Mouse (Mus musculus) MEL (cell line): ENCODE results near the gene Hrh2. TPM values are rescaled to one million over a fixed set of nuclear protein-coding genes. Genes with fewer than 3 reads are reported as not detected.

Source experiments
- DNase-seq: peaks from one replicate; pipeline ENCODE4 v3.0.0; 2011; ENCODE audit warnings: low read depth, low spot score
- H3K27ac ChIP-seq: 2 replicates; pipeline ENCODE4 v1.5.1; 2012; ENCODE audit warnings: low read depth, mild to moderate bottlenecking, control low read depth, low read length, moderate library complexity; ENCODE audit not compliant: control insufficient read depth
- H3K27me3 ChIP-seq, 2 experiments: fragments of 150-350 bp in 1 of 2; sonication (generic) in 1 of 2; 2 replicates each; pipeline ENCODE4 v1.6.1; 2012; ENCODE audit warnings: low read length in 2 of 2, mild to moderate bottlenecking in 2 of 2, improper control_type of control experiment in 1 of 2, moderate library complexity in 1 of 2; ENCODE audit not compliant: insufficient read depth in 2 of 2, control insufficient read depth in 1 of 2
- H3K36me3 ChIP-seq, 2 experiments: 2 replicates each; pipeline ENCODE4 v1.6.1; 2012 to 2014; ENCODE audit warnings: low read length in 2 of 2, improper control_type of control experiment in 1 of 2, inconsistent platforms in 1 of 2, mild to moderate bottlenecking in 1 of 2; ENCODE audit not compliant: insufficient read depth in 2 of 2, control insufficient read depth in 1 of 2
- H3K4me1 ChIP-seq, 2 experiments: fragments of 150-350 bp in 1 of 2; sonication (generic) in 1 of 2; 2 replicates each; pipeline ENCODE4 v1.6.1; 2012; ENCODE audit warnings: low read length in 2 of 2, improper control_type of control experiment in 1 of 2, mild to moderate bottlenecking in 1 of 2; ENCODE audit not compliant: insufficient read depth in 2 of 2, control insufficient read depth in 1 of 2
- H3K4me3 ChIP-seq, 2 experiments: fragments of 150-350 bp in 1 of 2; sonication (generic) in 1 of 2; 2 replicates each; pipeline ENCODE4 v1.5.1; 2012; ENCODE audit warnings: low read depth in 2 of 2, low read length in 2 of 2, mild to moderate bottlenecking in 2 of 2, moderate library complexity in 2 of 2, control low read depth in 1 of 2, improper control_type of control experiment in 1 of 2; ENCODE audit not compliant: control insufficient read depth in 1 of 2, insufficient read depth in 1 of 2
- H3K79me2 ChIP-seq: 2 replicates; pipeline ENCODE4 v1.6.1; 2012; ENCODE audit warnings: mild to moderate bottlenecking, low read length, moderate library complexity; ENCODE audit not compliant: control insufficient read depth, poor library complexity, insufficient read depth
- H3K9ac ChIP-seq: 2 replicates; pipeline ENCODE4 v1.6.1; 2012; ENCODE audit warnings: low read depth, mild to moderate bottlenecking, control low read depth, low read length, moderate library complexity; ENCODE audit not compliant: control insufficient read depth, poor library complexity, severe bottlenecking
- H3K9me3 ChIP-seq: fragments of 150-350 bp; sonication (generic); replicated peaks from 2 replicates; pipeline ENCODE4 v1.6.1; 2012; ENCODE audit warnings: mild to moderate bottlenecking, low read length, improper control_type of control experiment, moderate library complexity; ENCODE audit not compliant: insufficient read depth
- GABPA ChIP-seq: IDR thresholded peaks from 2 replicates; pipeline ENCODE4 v1.6.1; 2012; ENCODE audit warnings: low read depth, mild to moderate bottlenecking, inconsistent platforms, low read length, improper control_type of control experiment, moderate library complexity
- HCFC1 ChIP-seq: IDR thresholded peaks from 2 replicates; pipeline ENCODE4 v1.6.1; 2012; ENCODE audit warnings: low read depth, mild to moderate bottlenecking, inconsistent platforms, low read length, improper control_type of control experiment, moderate library complexity
- MAFK ChIP-seq: IDR thresholded peaks from 2 replicates; pipeline ENCODE4 v1.6.1; 2011; ENCODE audit warnings: low read depth, mild to moderate bottlenecking, low read length, improper control_type of control experiment, borderline replicate concordance
- MAX ChIP-seq: IDR thresholded peaks from 2 replicates; pipeline ENCODE4 v1.6.1; 2011; ENCODE audit warnings: low read length, improper control_type of control experiment
- MEF2A ChIP-seq: IDR thresholded peaks from 2 replicates; pipeline ENCODE4 v1.6.1; 2014; ENCODE audit warnings: low read depth, mild to moderate bottlenecking, inconsistent platforms, low read length, improper control_type of control experiment; ENCODE audit not compliant: poor library complexity, insufficient replicate concordance, severe bottlenecking; ENCODE audit errors: extremely low read depth
- NELFE ChIP-seq: IDR thresholded peaks from 2 replicates; pipeline ENCODE4 v1.6.1; 2011; ENCODE audit warnings: low read depth, low read length, improper control_type of control experiment
- POLR2A ChIP-seq, 2 experiments: IDR thresholded peaks; 2 replicates each; pipeline ENCODE4 v1.6.1; 2011 to 2012; ENCODE audit warnings: low read length in 2 of 2, mild to moderate bottlenecking in 2 of 2, control low read depth in 1 of 2, improper control_type of control experiment in 1 of 2, low read depth in 1 of 2, moderate library complexity in 1 of 2; ENCODE audit not compliant: control insufficient read depth in 1 of 2, insufficient read depth in 1 of 2, poor library complexity in 1 of 2
- SIN3A ChIP-seq: IDR thresholded peaks from 2 replicates; pipeline ENCODE4 v1.6.1; 2012; ENCODE audit warnings: low read length, improper control_type of control experiment, inconsistent platforms
- TCF12 ChIP-seq: IDR thresholded peaks from 2 replicates; pipeline ENCODE4 v1.6.1; 2014; ENCODE audit warnings: low read depth, mild to moderate bottlenecking, inconsistent platforms, low read length, improper control_type of control experiment, moderate library complexity
- UBTF ChIP-seq: IDR thresholded peaks from 2 replicates; pipeline ENCODE4 v1.6.1; 2012; ENCODE audit warnings: low read depth, mild to moderate bottlenecking, inconsistent platforms, low read length, improper control_type of control experiment, moderate library complexity, borderline replicate concordance; ENCODE audit not compliant: insufficient read depth
- USF2 ChIP-seq, 2 experiments: IDR thresholded peaks; 2 replicates each; pipeline ENCODE4 v1.6.1; 2011 to 2012; ENCODE audit warnings: improper control_type of control experiment in 2 of 2, low read length in 2 of 2, borderline replicate concordance in 1 of 2, inconsistent platforms in 1 of 2, low read depth in 1 of 2, mild to moderate bottlenecking in 1 of 2; ENCODE audit not compliant: insufficient read depth in 1 of 2
- ZNF384 ChIP-seq: IDR thresholded peaks from 2 replicates; pipeline ENCODE4 v1.6.1; 2012; ENCODE audit warnings: low read depth, mild to moderate bottlenecking, inconsistent platforms, low read length, improper control_type of control experiment
- polyA plus RNA-seq, 2 experiments: library from polyadenylated mRNA; stranded (reverse) in 1 of 2; unstranded in 1 of 2; fragments of >175 nt in 1 of 2; fragments of >200 nt in 1 of 2; gene quantifications; 2 replicates each; pipeline versions ENCODE4 v1.2.1 to v1.2.4; 2012; ENCODE audit warnings: low replicate concordance in 2 of 2, low read depth in 1 of 2; ENCODE audit not compliant: insufficient read length in 2 of 2, insufficient read depth in 1 of 2, missing spikeins in 1 of 2
- total RNA-seq: library from RNA; depleted of rRNA; stranded (reverse); fragments of 300-350 nt; gene quantifications from 2 replicates; pipeline ENCODE4 v1.2.3, GENCODE M21; 2012

The Hrh2 gene
- total and polyA plus RNA-seq, 3 experiments, result 0.07 TPM; not detected in 2

DNA sequence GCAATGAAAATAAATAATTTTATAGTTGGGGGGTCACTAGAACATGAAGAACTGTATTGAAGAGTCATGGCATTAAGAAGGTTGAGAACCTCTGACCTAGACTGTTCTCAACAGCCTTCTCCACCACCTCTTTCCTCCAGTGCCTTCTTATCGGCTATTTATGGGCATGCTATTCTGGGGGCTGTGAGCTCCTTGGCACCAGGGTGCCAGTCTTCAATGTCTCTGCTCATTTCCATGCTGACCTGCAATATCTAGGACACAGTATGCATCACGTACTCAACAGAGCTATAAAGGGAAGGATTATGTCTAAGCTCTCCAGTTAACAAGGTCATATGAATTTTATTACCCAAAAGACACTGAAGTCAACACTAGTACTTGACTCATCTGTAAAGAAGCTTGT is 14.6 kb upstream of the Hrh2 start:
- no peak for TF ChIP-seq MAX
- no peak for TF ChIP-seq GABPA
- TF ChIP-seq NELFE, result no peak
- TF ChIP-seq, all 39 proteins: peak for 0
- Histone ChIP-seq H3K27me3 (no peaks in the 10 kb centered on the region), H3K9me3 (no peaks in the 10 kb centered on the region), H3K4me1 (peaks cover 2 to 24% of the 10 kb centered on the region in 2 experiments), H3K9ac (no peak overlapping the region), H3K4me3 (no peak overlapping the region), H3K36me3 (peaks cover 0 to 12% of the 10 kb centered on the region in 2 experiments; a peak in 2 of 4 replicates), H3K27ac (no peak overlapping the region), H3K79me2 (no peaks in the 10 kb centered on the region)
- DNase-seq, result no peak

GRCm38 (mm10) chr13:54178647-54179046 is 13.3 kb upstream of the Hrh2 start:
- no peak overlapping the region for H3K4me3 ChIP-seq
- peaks cover 0 to 12% of the 10 kb centered on the region in 2 experiments; a peak in 2 of 4 replicates for H3K36me3 ChIP-seq

GRCm38 (mm10) chr13:54179971-54180370 is 12.0 kb upstream of the Hrh2 start:
- Histone ChIP-seq H3K9me3 (no peaks in the 10 kb centered on the region), H3K79me2 (no peaks in the 10 kb centered on the region), H3K36me3 (peaks cover 0 to 12% of the 10 kb centered on the region in 2 experiments; a peak in 2 of 4 replicates), H3K27ac (no peak overlapping the region), H3K4me3 (no peak overlapping the region), H3K27me3 (no peaks in the 10 kb centered on the region), H3K9ac (no peak overlapping the region), H3K4me1 (peaks cover 2 to 24% of the 10 kb centered on the region in 2 experiments)
- TF ChIP-seq TCF12 (no peak), USF2 (IDR thresholded peaks at IDR 0.05; ENCODE audit: borderline replicate concordance in 1 of 2, insufficient read depth in 1 of 2, low read depth in 1 of 2, low read length in 2 of 2) (no peak), MAX (no peak), HCFC1 (no peak), MAFK (no peak)
- no peak for DNase-seq

More at GRCm38 (mm10) chr13:54178647-54179046, 13.3 kb upstream of the Hrh2 start:
- no peak overlapping the region for H3K9ac ChIP-seq
- no peaks in the 10 kb centered on the region for H3K27me3 ChIP-seq
- H3K4me1 ChIP-seq, result peaks cover 2 to 24% of the 10 kb centered on the region in 2 experiments
- no peak for DNase-seq
- H3K9me3 ChIP-seq, result no peaks in the 10 kb centered on the region
- H3K27ac ChIP-seq, result no peak overlapping the region
- TF ChIP-seq ZNF384 (no peak), UBTF (no peak), MEF2A (no peak), SIN3A (no peak), POLR2A (IDR thresholded peaks at IDR 0.05; ENCODE audit: control insufficient read depth in 1 of 2, insufficient read depth in 1 of 2, low read depth in 1 of 2, low read length in 2 of 2, poor library complexity in 1 of 2) (no peak)
- no peaks in the 10 kb centered on the region for H3K79me2 ChIP-seq
